Mouse (Mus musculus) kidney, embryonic 15.5 days (tissue): ENCODE data around the gene Smarcd3. TPM values are rescaled to one million over a fixed set of nuclear protein-coding genes. Genes with fewer than 3 reads are reported as not detected.

ENCODE experiments used
- ATAC-seq: fragments of 200-750 bp; cut with Nextera tagmentation; replicated peaks from 2 replicates; pipeline ENCODE4 v1.8.0; 2017; ENCODE audit warnings: moderate TSS enrichment; ENCODE audit not compliant: low FRiP score
- H3K27ac ChIP-seq: fragments of 300-500 bp; sonication (generic); 2 replicates; pipeline ENCODE4 v1.5.1; 2015; ENCODE audit warnings: mild to moderate bottlenecking, inconsistent platforms
- H3K27me3 ChIP-seq: fragments of 300-500 bp; sonication (generic); 2 replicates; pipeline ENCODE4 v1.6.1; 2015; ENCODE audit warnings: inconsistent platforms
- H3K36me3 ChIP-seq: fragments of 300-500 bp; sonication (generic); 2 replicates; pipeline ENCODE4 v1.6.1; 2015; ENCODE audit warnings: inconsistent platforms
- H3K4me1 ChIP-seq: fragments of 300-500 bp; sonication (generic); 2 replicates; pipeline ENCODE4 v1.6.1; 2015; ENCODE audit warnings: inconsistent platforms
- H3K4me2 ChIP-seq: fragments of 300-500 bp; sonication (generic); 2 replicates; pipeline ENCODE4 v1.6.1; 2015; ENCODE audit warnings: moderate library complexity, mild to moderate bottlenecking, inconsistent platforms
- H3K4me3 ChIP-seq: fragments of 300-500 bp; sonication (generic); replicated peaks from 2 replicates; pipeline ENCODE4 v1.5.1; 2015; ENCODE audit warnings: mild to moderate bottlenecking, inconsistent platforms
- H3K9ac ChIP-seq: fragments of 300-500 bp; sonication (generic); 2 replicates; pipeline ENCODE4 v1.6.1; 2015; ENCODE audit warnings: mild to moderate bottlenecking, inconsistent platforms
- H3K9me3 ChIP-seq: fragments of 300-500 bp; sonication (generic); replicated peaks from 2 replicates; pipeline ENCODE4 v1.6.1; 2016; ENCODE audit warnings: inconsistent platforms
- WGBS: fragments of 180-500 bp; shearing (Covaris S2); methylation state at CpG from one replicate; pipeline ENCODE4 v1.1.7; 2015; ENCODE audit warnings: mixed read lengths; 5-methylcytosine and 5-hydroxymethylcytosine counted together
- polyA plus RNA-seq: library from polyadenylated mRNA; unstranded; fragments of >200 nt; fragmentation: Nextera tagmentation; extraction: Ambion mirVana; gene quantifications from 2 replicates; pipeline ENCODE4 v1.2.1, GENCODE M21; 2015

Gene Smarcd3
- polyA plus RNA-seq, 1 experiment from 2014 or later = 33.4 TPM

- peak overlapping the region; percentile 99 for H3K27ac ChIP-seq
- peak overlapping the region; percentile 90 for H3K4me2 ChIP-seq
- peaks cover 6% of the 10 kb centered on the region; the same call in 1 of the 2 replicates for H3K27me3 ChIP-seq
- peak overlapping the region; percentile 66 for H3K4me3 ChIP-seq
- H3K36me3 ChIP-seq = no peaks in the 10 kb centered on the region
- under 1% methylated on average over 73 of the region's 73 CpGs for WGBS
- no peaks in the 10 kb centered on the region for H3K9me3 ChIP-seq
- H3K9ac ChIP-seq = peak overlapping the region; percentile 79
- H3K4me1 ChIP-seq = peaks cover 83% of the 10 kb centered on the region
- ATAC-seq = peak; percentile 37
Observed at GRCm38 (mm10) chr5:24601911-24602750, 22.1 kb downstream of the Smarcd3 start.

- H3K27me3 ChIP-seq = peaks cover 6% of the 10 kb centered on the region; the same call in 1 of the 2 replicates
- peak overlapping the region; percentile 66 for H3K4me3 ChIP-seq
- H3K9ac ChIP-seq = peak overlapping the region; percentile 79
- peak overlapping the region; percentile 90 for H3K4me2 ChIP-seq
- H3K9me3 ChIP-seq = no peaks in the 10 kb centered on the region
- no peak for ATAC-seq
- H3K36me3 ChIP-seq = no peaks in the 10 kb centered on the region
- H3K4me1 ChIP-seq = peaks cover 83% of the 10 kb centered on the region
- peak overlapping the region; percentile 99 for H3K27ac ChIP-seq
- under 1% methylated on average over 33 of the region's 33 CpGs for WGBS
Observed at GRCm38 (mm10) chr5:24601071-24601835, 23.0 kb downstream of the Smarcd3 start.

- ATAC-seq = no peak
- Histone ChIP-seq H3K4me1 (peaks cover 74% of the 10 kb centered on the region), H3K27ac (no peak overlapping the region), H3K9ac (no peak overlapping the region), H3K4me2 (peak overlapping the region; percentile 90), H3K36me3 (peaks cover 9% of the 10 kb centered on the region), H3K4me3 (peak overlapping the region; percentile 66), H3K9me3 (no peaks in the 10 kb centered on the region), H3K27me3 (peaks cover 6% of the 10 kb centered on the region; the same call in 1 of the 2 replicates)
- WGBS = 74% methylated on average over 2 of the region's 2 CpGs
Observed at GRCm38 (mm10) chr5:24600236-24600635, 24.0 kb downstream of the Smarcd3 start.

- peaks cover 67% of the 10 kb centered on the region for H3K4me1 ChIP-seq
- H3K36me3 ChIP-seq = peaks cover 20% of the 10 kb centered on the region
- peak overlapping the region; percentile 53 for H3K4me3 ChIP-seq
- peak overlapping the region; percentile 98 for H3K4me2 ChIP-seq
- H3K9ac ChIP-seq = 0 out of 2 replicates have a peak overlapping the region, but pooled peaks have one; percentile 63
- 0 out of 2 replicates have a peak overlapping the region, but pooled peaks have one; percentile 34 for H3K27ac ChIP-seq
- WGBS = 13% methylated on average over 8 of the region's 8 CpGs
- H3K9me3 ChIP-seq = no peaks in the 10 kb centered on the region
- no peak for ATAC-seq
- H3K27me3 ChIP-seq = peaks cover 6% of the 10 kb centered on the region; the same call in 1 of the 2 replicates
Observed at GRCm38 (mm10) chr5:24599137-24599536, 25.1 kb downstream of the Smarcd3 start.

GRCm38 (mm10) chr5:24598570-24599006 lies 25.6 kb downstream of the Smarcd3 start:
- peak overlapping the region; percentile 34; the same call in 1 of the 2 replicates for H3K27ac ChIP-seq
- peak overlapping the region; percentile 53 for H3K4me3 ChIP-seq
- H3K27me3 ChIP-seq = peaks cover 6% of the 10 kb centered on the region; the same call in 1 of the 2 replicates
- peak; percentile 29 for ATAC-seq
- peaks cover 61% of the 10 kb centered on the region for H3K4me1 ChIP-seq
- 0% methylated on average over 40 of the region's 41 CpGs for WGBS
- H3K4me2 ChIP-seq = peak overlapping the region; percentile 98
- H3K36me3 ChIP-seq = peaks cover 26% of the 10 kb centered on the region
- H3K9me3 ChIP-seq = no peaks in the 10 kb centered on the region
- peak overlapping the region; percentile 63 for H3K9ac ChIP-seq

- peaks cover 6% of the 10 kb centered on the region; the same call in 1 of the 2 replicates for H3K27me3 ChIP-seq
- WGBS = 23% methylated on average over 15 of the region's 15 CpGs
- peak overlapping the region; percentile 34; the same call in 1 of the 2 replicates for H3K27ac ChIP-seq
- peaks cover 56% of the 10 kb centered on the region for H3K4me1 ChIP-seq
- peaks cover 31% of the 10 kb centered on the region for H3K36me3 ChIP-seq
- peak overlapping the region; percentile 53 for H3K4me3 ChIP-seq
- ATAC-seq = no peak
- peak overlapping the region; percentile 63 for H3K9ac ChIP-seq
- no peaks in the 10 kb centered on the region for H3K9me3 ChIP-seq
- peak overlapping the region; percentile 98 for H3K4me2 ChIP-seq
Observed at GRCm38 (mm10) chr5:24597901-24598569, 26.2 kb downstream of the Smarcd3 start.

GRCm38 (mm10) chr5:24597221-24597728 lies 26.9 kb downstream of the Smarcd3 start:
- peak overlapping the region; percentile 25; the same call in 1 of the 2 replicates for H3K27ac ChIP-seq
- H3K4me1 ChIP-seq = peaks cover 53% of the 10 kb centered on the region
- 57% methylated on average over 2 of the region's 2 CpGs for WGBS
- no peaks in the 10 kb centered on the region for H3K9me3 ChIP-seq
- 0 out of 2 replicates have a peak overlapping the region, but pooled peaks have one; percentile 1 for H3K9ac ChIP-seq
- ATAC-seq = no peak
- H3K4me3 ChIP-seq = no peak overlapping the region
- H3K27me3 ChIP-seq = peaks cover 6% of the 10 kb centered on the region; the same call in 1 of the 2 replicates
- H3K4me2 ChIP-seq = no peak overlapping the region
- H3K36me3 ChIP-seq = peaks cover 39% of the 10 kb centered on the region

- Histone ChIP-seq H3K4me1 (peaks cover 55% of the 10 kb centered on the region), H3K36me3 (peaks cover 45% of the 10 kb centered on the region), H3K9ac (0 out of 2 replicates have a peak overlapping the region, but pooled peaks have one; percentile 1), H3K4me3 (no peak overlapping the region), H3K27ac (no peak overlapping the region), H3K9me3 (no peaks in the 10 kb centered on the region), H3K4me2 (no peak overlapping the region; the same call in 1 of the 2 replicates), H3K27me3 (peaks cover 6% of the 10 kb centered on the region; the same call in 1 of the 2 replicates)
- WGBS = 21% methylated on average over 11 of the region's 11 CpGs
- ATAC-seq = no peak
Observed at GRCm38 (mm10) chr5:24596519-24597171, 27.6 kb downstream of the Smarcd3 start.

- WGBS = 67% methylated on average over 14 of the region's 14 CpGs
- H3K9ac ChIP-seq = no peak overlapping the region
- no peaks in the 10 kb centered on the region for H3K9me3 ChIP-seq
- H3K27me3 ChIP-seq = peaks cover 6% of the 10 kb centered on the region; the same call in 1 of the 2 replicates
- no peak overlapping the region for H3K27ac ChIP-seq
- ATAC-seq = no peak
- H3K4me2 ChIP-seq = no peak overlapping the region
- H3K4me1 ChIP-seq = peaks cover 56% of the 10 kb centered on the region
- peaks cover 51% of the 10 kb centered on the region for H3K36me3 ChIP-seq
- H3K4me3 ChIP-seq = no peak overlapping the region
Observed at GRCm38 (mm10) chr5:24595786-24596380, 28.3 kb downstream of the Smarcd3 start.

GRCm38 (mm10) chr5:24595261-24595660 lies 28.9 kb downstream of the Smarcd3 start:
- H3K4me2 ChIP-seq = no peak overlapping the region
- no peak for ATAC-seq
- 94% methylated on average over 5 of the region's 5 CpGs for WGBS
- H3K9ac ChIP-seq = no peak overlapping the region
- H3K27ac ChIP-seq = no peak overlapping the region
- H3K36me3 ChIP-seq = peaks cover 52% of the 10 kb centered on the region
- H3K4me1 ChIP-seq = peaks cover 52% of the 10 kb centered on the region
- no peaks in the 10 kb centered on the region for H3K9me3 ChIP-seq
- H3K4me3 ChIP-seq = no peak overlapping the region
- peaks cover 6% of the 10 kb centered on the region; the same call in 1 of the 2 replicates for H3K27me3 ChIP-seq
